Mouse (Mus musculus) testis, adult 2 months (tissue): ENCODE measurements around the gene C130073F10Rik. TPM values are rescaled to one million over a fixed set of nuclear protein-coding genes. Genes with fewer than 3 reads are reported as not detected.
A peak's percentile ranks its signal among the peaks of the same experiment; 100 is the strongest.
"Not testable (repeated sequence)": the region's sequence is repeated elsewhere in the genome, so short reads cannot be mapped to it uniquely, and the experiment has no call there.

Experiments
- H3K27ac ChIP-seq: fragments of 200-500 bp; 2 replicates; pipeline ENCODE4 v1.5.1; 2012; ENCODE audit warnings: low read depth, low read length; ENCODE audit not compliant: control insufficient read depth, insufficient read depth
- H3K27me3 ChIP-seq: fragments of 200-500 bp; 2 replicates; pipeline ENCODE4 v1.6.1; 2012; ENCODE audit warnings: mild to moderate bottlenecking, low read length, moderate library complexity; ENCODE audit not compliant: control insufficient read depth, insufficient read depth
- H3K36me3 ChIP-seq: fragments of 200-500 bp; 2 replicates; pipeline ENCODE4 v1.6.1; 2012; ENCODE audit warnings: mild to moderate bottlenecking, low read length; ENCODE audit not compliant: control insufficient read depth, insufficient read depth
- H3K4me1 ChIP-seq: fragments of 200-500 bp; 2 replicates; pipeline ENCODE4 v1.6.1; 2012; ENCODE audit warnings: low read length; ENCODE audit not compliant: control insufficient read depth, insufficient read depth
- H3K4me3 ChIP-seq: fragments of 200-500 bp; 2 replicates; pipeline ENCODE4 v1.5.1; 2012; ENCODE audit warnings: low read depth, mild to moderate bottlenecking, low read length, moderate library complexity, mixed read lengths; ENCODE audit not compliant: control insufficient read depth
- CTCF ChIP-seq: fragments of 200-500 bp; IDR thresholded peaks from 2 replicates; pipeline ENCODE4 v1.5.1; 2012; ENCODE audit warnings: low read depth, mild to moderate bottlenecking, inconsistent platforms, low read length, moderate library complexity; ENCODE audit not compliant: control insufficient read depth, insufficient read depth, insufficient replicate concordance
- POLR2A ChIP-seq: fragments of 200-500 bp; IDR thresholded peaks from 2 replicates; pipeline ENCODE4 v1.6.1; 2012; ENCODE audit warnings: low read depth, mild to moderate bottlenecking, inconsistent platforms, low read length, moderate library complexity; ENCODE audit not compliant: control insufficient read depth
- polyA plus RNA-seq: library from polyadenylated mRNA; depleted of rRNA; stranded (reverse); fragments of >200 nt; gene quantifications from 2 replicates; pipeline ENCODE4 v1.2.3, GENCODE M21; 2012; rRNA removed

C130073F10Rik gene
- polyA plus RNA-seq, 1 experiment, result not detected

GRCm38 (mm10) chr4:101860873-101861272 is 32.7 kb downstream of the C130073F10Rik start:
- Histone ChIP-seq H3K27ac (no peak overlapping the region), H3K27me3 (no peaks in the 10 kb centered on the region), H3K4me1 (no peaks in the 10 kb centered on the region), H3K36me3 (no peaks in the 10 kb centered on the region), H3K4me3 (no peak overlapping the region)
- TF ChIP-seq POLR2A (no peak), CTCF (peak; percentile 19; the same call in 1 of the 2 replicates)

DNA sequence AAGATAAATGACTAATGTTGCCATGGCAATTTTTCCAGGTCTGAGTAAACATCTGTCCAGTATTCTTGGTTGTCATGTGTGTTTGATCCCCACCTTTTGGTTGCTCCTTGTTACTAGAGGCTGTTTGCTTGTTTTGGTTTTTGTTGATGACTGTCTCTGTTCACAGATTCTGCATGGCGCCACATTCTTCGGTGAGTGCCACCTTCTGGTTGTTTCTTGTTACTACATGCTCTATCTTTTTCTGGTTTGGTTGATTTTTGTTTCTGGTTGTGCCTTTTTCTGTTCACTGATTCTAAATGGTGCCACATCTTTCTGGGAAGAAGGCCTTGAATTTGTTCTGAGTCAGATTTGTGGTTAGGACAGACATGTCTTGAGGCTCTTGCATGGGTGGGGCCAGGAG is 42.7 kb downstream of the C130073F10Rik start:
- H3K36me3 ChIP-seq, result no peaks in the 10 kb centered on the region
- no peak overlapping the region for H3K4me3 ChIP-seq
- no peaks in the 10 kb centered on the region for H3K4me1 ChIP-seq
- no peak for TF ChIP-seq CTCF
- no peak for TF ChIP-seq POLR2A
- H3K27ac ChIP-seq, result no peak overlapping the region
- no peaks in the 10 kb centered on the region for H3K27me3 ChIP-seq

- H3K27me3 ChIP-seq, H3K4me3 ChIP-seq, H3K4me1 ChIP-seq, H3K27ac ChIP-seq, H3K36me3 ChIP-seq: not testable (repeated sequence)
Measured at GRCm38 (mm10) chr4:101843923-101844322, 49.7 kb downstream of the C130073F10Rik start, which contains the start of gene B020004J07Rik. B020004J07Rik (minus strand) TSS chr4:101844023.

Other genes starting within 250 kb of the C130073F10Rik start
- 15.4 and 21.0 TPM in 2 replicates for gene Leprot, start 246.1 kb downstream of the C130073F10Rik start, polyA plus RNA-seq
- gene Lepr, start 176.4 kb downstream of the C130073F10Rik start, polyA plus RNA-seq, result 0.11 and 0.19 TPM in 2 replicates
- gene B020004J07Rik, start 49.8 kb downstream of the C130073F10Rik start, polyA plus RNA-seq, result not detected in 2 replicates
- gene Gm12800, start 15.3 kb upstream of the C130073F10Rik start, polyA plus RNA-seq, result not detected in 2 replicates
- gene Gm12794, start 46.6 kb upstream of the C130073F10Rik start, polyA plus RNA-seq, result not detected in 2 replicates
- gene Gm12790, start 87.3 kb upstream of the C130073F10Rik start, polyA plus RNA-seq, result not detected in 2 replicates
- not detected in 2 replicates for gene Gm12789, start 92.8 kb upstream of the C130073F10Rik start, polyA plus RNA-seq
- gene Pde4b, start 193.8 kb upstream of the C130073F10Rik start, polyA plus RNA-seq, result 6.2 and 7.5 TPM in 2 replicates